ENCODE assay signal across 21 mouse cellular contexts in the genomic region with DNA sequence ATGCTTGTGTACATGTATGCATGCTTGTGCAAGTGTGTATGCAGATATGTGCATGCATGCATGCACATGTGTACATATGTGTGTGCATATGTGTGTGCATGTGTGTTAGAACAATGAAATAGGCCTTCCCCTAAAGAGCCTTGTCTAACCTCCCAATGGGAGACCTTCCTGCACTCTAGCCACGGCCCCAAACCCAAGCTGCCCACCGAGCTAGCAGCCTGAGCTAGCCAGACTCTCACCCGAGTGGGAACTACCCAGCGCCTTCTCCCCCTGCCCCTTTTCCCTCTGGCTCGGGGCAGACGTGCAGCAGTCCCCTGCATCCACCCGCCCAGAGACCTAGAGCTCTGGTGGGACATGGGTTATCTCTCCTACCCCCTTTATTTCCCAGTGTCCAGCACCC. TPM values are rescaled to one million over a fixed set of nuclear protein-coding genes. Genes with fewer than 3 reads are reported as not detected.
"Had no signal": no experiment of that assay in that cellular context is flagged by ENCODE, and none has a peak within 500 bp of the region (broad histone marks: within the 10 kb centered on the region; RNA-seq: fewer than 3 reads in every experiment).

No protein-coding gene starts in this region.

- DNase-seq: kidney, adult 18-20 months; kidney, postnatal 10 days; kidney, postnatal 4 days; liver; lung, adult 2 months; lung, postnatal 36 days; midbrain, embryonic 14.5 days; right cerebral cortex, postnatal 14 days; thymus, postnatal 4 days had no signal

- H3K9ac ChIP-seq: limb, embryonic 12.5 days; liver, embryonic 14.5 days; neural tube, embryonic 13.5 days had no signal

- ATAC-seq: lung, postnatal 0 days had no signal

- H3K4me3 ChIP-seq: layer of hippocampus, adult 2 months; limb, embryonic 12.5 days; neural tube, embryonic 13.5 days had no signal

- H3K27me3 ChIP-seq: limb, embryonic 12.5 days; neural tube, embryonic 13.5 days had no signal

- H3K27ac ChIP-seq: layer of hippocampus, adult 2 months; limb, embryonic 12.5 days; liver, embryonic 14.5 days; neural tube, embryonic 13.5 days; stomach, postnatal 0 days had no signal

- H3K4me2 ChIP-seq: limb, embryonic 12.5 days; neural tube, embryonic 13.5 days had no signal

- H3K36me3 ChIP-seq: limb, embryonic 12.5 days; neural tube, embryonic 13.5 days had no signal

- H3K9me3 ChIP-seq: limb, embryonic 12.5 days; neural tube, embryonic 13.5 days had no signal

RNA-seq across cellular contexts. Expression of gene Rpl36-ps4, which starts 47.3 kb away (rescaled TPM):
- total RNA-seq: layer of hippocampus, adult 2 months; layer of hippocampus, postnatal 14 days; left cerebral cortex, adult 18-20 months; left cerebral cortex, postnatal 10 days; megakaryocyte progenitor cell, adult 5-6 weeks; monocyte, adult 5-6 weeks had no signal
- polyA plus RNA-seq: kidney, embryonic 14.5 days; limb, embryonic 12.5 days; liver, embryonic 14.5 days; lung, adult 2 months; lung, postnatal 0 days; midbrain, embryonic 14.5 days; neural tube, embryonic 13.5 days; stomach, postnatal 0 days had no signal
